Mouse (Mus musculus): ENCODE data around the gene Dtnb. TPM values are rescaled to one million over a fixed set of nuclear protein-coding genes. Genes with fewer than 3 reads are reported as not detected.

Dtnb gene
- polyA plus RNA-seq, 1 experiment from 2014 or later, result 32.6 TPM

DNA sequence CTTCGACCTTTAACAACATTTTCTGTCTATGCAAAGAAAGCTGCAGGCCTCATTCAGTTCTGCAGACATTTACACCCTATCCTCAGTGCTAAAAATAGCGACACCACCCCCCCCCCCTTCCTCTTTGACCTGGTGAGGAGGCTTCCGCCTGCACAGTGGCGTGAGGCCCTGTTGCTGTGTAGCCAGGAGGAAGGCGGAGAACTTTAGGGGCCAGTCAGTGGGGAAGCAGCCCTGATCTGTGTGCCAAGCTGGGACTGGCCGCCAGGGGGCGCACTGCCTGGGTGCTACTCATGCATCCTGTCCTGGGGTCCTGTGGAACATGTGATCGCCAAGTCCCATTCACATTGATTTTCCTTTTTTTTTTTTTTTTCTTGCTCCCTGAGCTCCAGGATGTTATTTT, 209.3 kb downstream of the Dtnb start:
- Histone ChIP-seq H3K4me1 (replicated peaks; ENCODE audit: control insufficient read depth, insufficient read depth, low read length) (peaks cover 71% of the 10 kb centered on the region), H3K27ac (ENCODE audit: low read depth) (peak overlapping the region; percentile 96), H3K9ac (ENCODE audit: low read length) (no peak overlapping the region; the same call in 1 of the 2 replicates), H3K4me3 (ENCODE audit: low read depth, low read length) (no peak overlapping the region), H3K9me3 (ENCODE audit: control insufficient read depth, low read length) (no peaks in the 10 kb centered on the region), H3K36me3 (ENCODE audit: control insufficient read depth, insufficient read depth, low read length) (no peaks in the 10 kb centered on the region), H3K4me2 (ENCODE audit: low read length) (peak overlapping the region; percentile 32), H3K27me3 (replicated peaks; ENCODE audit: control insufficient read depth, insufficient read depth, low read length) (no peaks in the 10 kb centered on the region)
- ATAC-seq (replicated peaks; ENCODE audit: low FRiP score, low TSS enrichment, low read depth), result peak; percentile 75
- DNase-seq (ENCODE audit: low spot score), result peak; percentile 98
- under 1% methylated on average over 8 of the region's 8 CpGs for WGBS

- DNase-seq (ENCODE audit: low spot score), result no peak
- WGBS, result 53% methylated on average over 3 of the region's 3 CpGs
- H3K27ac ChIP-seq (ENCODE audit: low read depth), result peak overlapping the region; percentile 78
Measured at GRCm38 (mm10) chr12:3783196-3783825, 211.1 kb downstream of the Dtnb start.

GRCm38 (mm10) chr12:3784258-3784657, 212.1 kb downstream of the Dtnb start:
- H3K4me1 ChIP-seq (replicated peaks; ENCODE audit: control insufficient read depth, insufficient read depth, low read length), result peaks cover 88% of the 10 kb centered on the region
- H3K27ac ChIP-seq (ENCODE audit: low read depth), result peak overlapping the region; percentile 78
- H3K36me3 ChIP-seq (ENCODE audit: control insufficient read depth, insufficient read depth, low read length), result no peaks in the 10 kb centered on the region
- DNase-seq (ENCODE audit: low spot score) (no peak), ATAC-seq (replicated peaks; ENCODE audit: low FRiP score, low TSS enrichment, low read depth) (no peak)
- H3K9me3 ChIP-seq (ENCODE audit: control insufficient read depth, low read length), result no peaks in the 10 kb centered on the region
- H3K27me3 ChIP-seq (replicated peaks; ENCODE audit: control insufficient read depth, insufficient read depth, low read length), result no peaks in the 10 kb centered on the region
- WGBS, result 64% methylated on average over 2 of the region's 2 CpGs
- no peak overlapping the region for H3K4me3 ChIP-seq (ENCODE audit: low read depth, low read length)
- no peak overlapping the region for H3K9ac ChIP-seq (ENCODE audit: low read length)
- H3K4me2 ChIP-seq (ENCODE audit: low read length), result no peak overlapping the region

More at GRCm38 (mm10) chr12:3783196-3783825, 211.1 kb downstream of the Dtnb start:
- H3K36me3 ChIP-seq (ENCODE audit: control insufficient read depth, insufficient read depth, low read length), result no peaks in the 10 kb centered on the region
- no peaks in the 10 kb centered on the region for H3K9me3 ChIP-seq (ENCODE audit: control insufficient read depth, low read length)
- no peak for ATAC-seq (replicated peaks; ENCODE audit: low FRiP score, low TSS enrichment, low read depth)
- no peak overlapping the region for H3K4me3 ChIP-seq (ENCODE audit: low read depth, low read length)
- H3K27me3 ChIP-seq (replicated peaks; ENCODE audit: control insufficient read depth, insufficient read depth, low read length), result no peaks in the 10 kb centered on the region
- H3K4me1 ChIP-seq (replicated peaks; ENCODE audit: control insufficient read depth, insufficient read depth, low read length), result peaks cover 81% of the 10 kb centered on the region
- no peak overlapping the region for H3K4me2 ChIP-seq (ENCODE audit: low read length)
- no peak overlapping the region for H3K9ac ChIP-seq (ENCODE audit: low read length)

GRCm38 (mm10) chr12:3784729-3785128, 212.5 kb downstream of the Dtnb start:
- H3K4me1 ChIP-seq (replicated peaks; ENCODE audit: control insufficient read depth, insufficient read depth, low read length), result peaks cover 87% of the 10 kb centered on the region

GRCm38 (mm10) chr12:3787041-3787440, 214.9 kb downstream of the Dtnb start:
- 29% methylated on average over 3 of the region's 3 CpGs for WGBS
- DNase-seq (ENCODE audit: low spot score) (no peak), ATAC-seq (replicated peaks; ENCODE audit: low FRiP score, low TSS enrichment, low read depth) (no peak)
- H3K36me3 ChIP-seq (ENCODE audit: control insufficient read depth, insufficient read depth, low read length), result no peaks in the 10 kb centered on the region
- H3K27ac ChIP-seq (ENCODE audit: low read depth), result peak overlapping the region; percentile 64
- H3K4me1 ChIP-seq (replicated peaks; ENCODE audit: control insufficient read depth, insufficient read depth, low read length), result peaks cover 66% of the 10 kb centered on the region
- H3K9ac ChIP-seq (ENCODE audit: low read length), result no peak overlapping the region
- H3K4me2 ChIP-seq (ENCODE audit: low read length), result no peak overlapping the region
- H3K9me3 ChIP-seq (ENCODE audit: control insufficient read depth, low read length), result no peaks in the 10 kb centered on the region
- no peaks in the 10 kb centered on the region for H3K27me3 ChIP-seq (replicated peaks; ENCODE audit: control insufficient read depth, insufficient read depth, low read length)
- H3K4me3 ChIP-seq (ENCODE audit: low read depth, low read length), result no peak overlapping the region

More at GRCm38 (mm10) chr12:3784729-3785128, 212.5 kb downstream of the Dtnb start:
- DNase-seq (ENCODE audit: low spot score), result no peak
- no peaks in the 10 kb centered on the region for H3K27me3 ChIP-seq (replicated peaks; ENCODE audit: control insufficient read depth, insufficient read depth, low read length)
- 61% methylated on average over 4 of the region's 4 CpGs for WGBS
- ATAC-seq (replicated peaks; ENCODE audit: low FRiP score, low TSS enrichment, low read depth), result peak; percentile 87
- no peaks in the 10 kb centered on the region for H3K9me3 ChIP-seq (ENCODE audit: control insufficient read depth, low read length)
- peak overlapping the region; percentile 78 for H3K27ac ChIP-seq (ENCODE audit: low read depth)
- no peaks in the 10 kb centered on the region for H3K36me3 ChIP-seq (ENCODE audit: control insufficient read depth, insufficient read depth, low read length)
- no peak overlapping the region for H3K4me2 ChIP-seq (ENCODE audit: low read length)
- H3K4me3 ChIP-seq (ENCODE audit: low read depth, low read length), result no peak overlapping the region
- H3K9ac ChIP-seq (ENCODE audit: low read length), result no peak overlapping the region

DNA sequence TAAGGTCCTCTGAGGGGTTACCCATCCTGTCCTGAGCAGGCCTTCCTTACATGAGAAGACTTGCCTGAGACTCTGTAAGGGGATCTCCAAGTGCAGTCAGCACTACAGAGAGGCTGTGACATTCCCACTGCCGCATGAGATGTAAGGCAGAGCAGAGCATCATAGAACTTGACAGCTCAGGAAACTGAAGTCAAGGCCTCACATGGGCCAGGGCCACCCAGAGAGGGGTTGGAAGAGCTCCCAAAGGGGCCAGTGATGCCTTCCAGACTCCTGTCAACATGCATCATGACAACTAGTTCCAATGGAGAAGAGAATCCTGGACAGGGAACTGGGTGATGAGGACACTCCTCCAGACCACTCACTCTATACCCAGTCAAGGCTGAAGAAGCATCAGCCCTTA, 215.4 kb downstream of the Dtnb start:
- 28% methylated on average over 1 of the region's 1 CpGs for WGBS
- Histone ChIP-seq H3K27me3 (replicated peaks; ENCODE audit: control insufficient read depth, insufficient read depth, low read length) (no peaks in the 10 kb centered on the region), H3K36me3 (ENCODE audit: control insufficient read depth, insufficient read depth, low read length) (no peaks in the 10 kb centered on the region), H3K9ac (ENCODE audit: low read length) (no peak overlapping the region; the same call in 1 of the 2 replicates), H3K4me2 (ENCODE audit: low read length) (no peak overlapping the region), H3K4me3 (ENCODE audit: low read depth, low read length) (no peak overlapping the region), H3K9me3 (ENCODE audit: control insufficient read depth, low read length) (no peaks in the 10 kb centered on the region), H3K27ac (ENCODE audit: low read depth) (peak overlapping the region; percentile 64), H3K4me1 (replicated peaks; ENCODE audit: control insufficient read depth, insufficient read depth, low read length) (peaks cover 61% of the 10 kb centered on the region)
- ATAC-seq (replicated peaks; ENCODE audit: low FRiP score, low TSS enrichment, low read depth) (no peak), DNase-seq (ENCODE audit: low spot score) (no peak)

DNA sequence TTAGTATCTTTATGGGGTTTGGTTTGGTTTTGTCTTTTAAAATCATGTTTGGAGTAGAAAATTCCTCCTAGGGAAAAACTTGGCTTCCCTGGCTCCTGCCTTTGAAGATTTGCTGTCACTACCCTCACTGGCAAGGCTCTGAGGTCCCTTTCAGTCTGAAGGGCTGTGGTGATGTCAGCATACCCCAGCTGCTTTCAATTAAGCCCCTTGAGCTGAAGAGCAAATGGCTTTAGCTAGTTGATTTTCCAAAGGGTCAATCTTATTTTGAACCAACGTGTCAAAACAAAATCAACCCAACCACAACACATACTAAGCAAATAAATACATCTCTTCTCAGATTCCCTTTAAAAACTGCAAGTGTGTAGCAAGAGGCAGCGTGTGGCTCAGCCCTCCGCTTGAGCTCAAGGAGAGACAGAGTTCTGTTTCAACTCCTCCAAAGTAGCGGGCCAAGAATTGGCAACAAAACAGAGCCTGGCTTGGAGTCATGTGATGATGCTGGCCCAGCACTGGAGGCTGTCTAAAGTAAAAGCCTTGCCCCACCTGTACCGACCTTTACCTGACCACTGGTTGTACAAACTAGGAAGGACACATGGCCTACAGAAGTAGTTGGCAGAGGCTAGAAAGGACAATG, 216.4 kb downstream of the Dtnb start:
- H3K4me1 ChIP-seq (replicated peaks; ENCODE audit: control insufficient read depth, insufficient read depth, low read length), result peaks cover 51% of the 10 kb centered on the region
- no peaks in the 10 kb centered on the region for H3K27me3 ChIP-seq (replicated peaks; ENCODE audit: control insufficient read depth, insufficient read depth, low read length)
- WGBS, result 51% methylated on average over 5 of the region's 5 CpGs
- no peaks in the 10 kb centered on the region for H3K36me3 ChIP-seq (ENCODE audit: control insufficient read depth, insufficient read depth, low read length)
- DNase-seq (ENCODE audit: low spot score) (no peak), ATAC-seq (replicated peaks; ENCODE audit: low FRiP score, low TSS enrichment, low read depth) (no peak)
- no peak overlapping the region for H3K4me2 ChIP-seq (ENCODE audit: low read length)
- H3K27ac ChIP-seq (ENCODE audit: low read depth), result peak overlapping the region; percentile 57
- H3K9ac ChIP-seq (ENCODE audit: low read length), result no peak overlapping the region
- no peak overlapping the region for H3K4me3 ChIP-seq (ENCODE audit: low read depth, low read length)
- no peaks in the 10 kb centered on the region for H3K9me3 ChIP-seq (ENCODE audit: control insufficient read depth, low read length)

DNA sequence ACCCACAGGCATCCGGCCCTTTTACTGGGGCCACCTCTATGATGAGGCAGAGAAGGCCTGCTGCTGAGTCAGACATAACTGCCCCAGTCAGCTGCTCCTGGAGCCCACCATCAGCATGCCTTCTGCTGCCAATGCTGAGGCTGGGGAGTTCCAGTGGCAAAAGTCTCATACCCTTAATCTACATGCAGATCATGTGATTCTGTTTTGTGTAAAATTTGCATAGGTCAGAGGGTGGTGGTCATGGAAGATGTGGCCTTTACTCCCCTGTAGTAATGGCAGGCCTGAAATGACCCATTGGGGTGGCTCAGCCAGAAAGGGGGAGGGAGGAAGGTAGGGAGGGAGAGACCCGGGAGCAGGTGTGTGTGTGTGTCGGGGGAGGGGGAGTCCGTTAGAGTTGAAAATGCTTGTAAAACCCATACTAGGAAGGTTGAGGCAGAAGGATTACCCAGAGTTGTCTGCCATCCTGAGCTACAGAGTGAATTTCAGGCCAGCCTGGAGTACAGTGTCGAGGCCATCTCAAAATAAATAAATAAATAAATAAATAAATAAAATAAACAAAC, 217.5 kb downstream of the Dtnb start:
- DNase-seq (ENCODE audit: low spot score), result no peak
- H3K36me3 ChIP-seq (ENCODE audit: control insufficient read depth, insufficient read depth, low read length), result no peaks in the 10 kb centered on the region
- WGBS, result 64% methylated on average over 5 of the region's 5 CpGs
- no peaks in the 10 kb centered on the region for H3K9me3 ChIP-seq (ENCODE audit: control insufficient read depth, low read length)
- H3K4me1 ChIP-seq (replicated peaks; ENCODE audit: control insufficient read depth, insufficient read depth, low read length), result peaks cover 42% of the 10 kb centered on the region
- H3K27ac ChIP-seq (ENCODE audit: low read depth), result no peak overlapping the region
- H3K9ac ChIP-seq (ENCODE audit: low read length), result no peak overlapping the region
- H3K27me3 ChIP-seq (replicated peaks; ENCODE audit: control insufficient read depth, insufficient read depth, low read length), result no peaks in the 10 kb centered on the region
- H3K4me2 ChIP-seq (ENCODE audit: low read length), result no peak overlapping the region
- ATAC-seq (replicated peaks; ENCODE audit: low FRiP score, low TSS enrichment, low read depth), result no peak
- H3K4me3 ChIP-seq (ENCODE audit: low read depth, low read length), result no peak overlapping the region
